Mouse (Mus musculus): ENCODE results near the gene Sh2d1a. TPM values are rescaled to one million over a fixed set of nuclear protein-coding genes. Genes with fewer than 3 reads are reported as not detected.

Sh2d1a gene
- polyA plus RNA-seq, 1 experiment from 2014 or later, result not detected

GRCm38 (mm10) chrX:42540756-42541053, 38.5 kb downstream of the Sh2d1a start:
- H3K27me3 ChIP-seq (replicated peaks), result no peaks in the 10 kb centered on the region
- H3K4me1 ChIP-seq (replicated peaks), result no peaks in the 10 kb centered on the region
- H3K27ac ChIP-seq (ENCODE audit: poor library complexity, severe bottlenecking), result no peak overlapping the region
- H3K9ac ChIP-seq, result no peak overlapping the region
- peak overlapping the region; percentile 15; the same call in 1 of the 2 replicates for H3K4me3 ChIP-seq
- H3K36me3 ChIP-seq, result no peaks in the 10 kb centered on the region
- WGBS, result 31% methylated on average over 5 of the region's 5 CpGs
- ATAC-seq (ENCODE audit: insufficient number of reproducible peaks, low FRiP score), result no peak
- no peak overlapping the region for H3K4me2 ChIP-seq
- H3K9me3 ChIP-seq (replicated peaks), result no peaks in the 10 kb centered on the region

- 74% methylated on average over 1 of the region's 1 CpGs for WGBS
- Histone ChIP-seq H3K9me3 (replicated peaks) (no peaks in the 10 kb centered on the region), H3K36me3 (no peaks in the 10 kb centered on the region), H3K27me3 (replicated peaks) (no peaks in the 10 kb centered on the region), H3K4me1 (replicated peaks) (no peaks in the 10 kb centered on the region), H3K9ac (no peak overlapping the region), H3K4me2 (no peak overlapping the region), H3K27ac (ENCODE audit: poor library complexity, severe bottlenecking) (no peak overlapping the region), H3K4me3 (no peak overlapping the region)
- no peak for ATAC-seq (ENCODE audit: insufficient number of reproducible peaks, low FRiP score)
Observed at GRCm38 (mm10) chrX:42545076-42545475, 42.8 kb downstream of the Sh2d1a start.

- Histone ChIP-seq H3K4me3 (no peak overlapping the region), H3K4me2 (no peak overlapping the region), H3K27me3 (replicated peaks) (no peaks in the 10 kb centered on the region), H3K27ac (ENCODE audit: poor library complexity, severe bottlenecking) (no peak overlapping the region), H3K4me1 (replicated peaks) (no peaks in the 10 kb centered on the region), H3K9me3 (replicated peaks) (no peaks in the 10 kb centered on the region), H3K36me3 (no peaks in the 10 kb centered on the region), H3K9ac (no peak overlapping the region)
- no peak for ATAC-seq (ENCODE audit: insufficient number of reproducible peaks, low FRiP score)
- 57% methylated on average over 4 of the region's 4 CpGs for WGBS
Observed at GRCm38 (mm10) chrX:42548513-42548912, 46.3 kb downstream of the Sh2d1a start.

GRCm38 (mm10) chrX:42557284-42557683, 55.0 kb downstream of the Sh2d1a start:
- no peaks in the 10 kb centered on the region for H3K36me3 ChIP-seq
- no peak overlapping the region for H3K27ac ChIP-seq (ENCODE audit: poor library complexity, severe bottlenecking)
- ATAC-seq (ENCODE audit: insufficient number of reproducible peaks, low FRiP score), result no peak
- 25% methylated on average over 7 of the region's 7 CpGs for WGBS
- no peaks in the 10 kb centered on the region for H3K4me1 ChIP-seq (replicated peaks)
- H3K9me3 ChIP-seq (replicated peaks), result no peaks in the 10 kb centered on the region
- H3K4me2 ChIP-seq, result no peak overlapping the region
- H3K4me3 ChIP-seq, result no peak overlapping the region
- no peak overlapping the region for H3K9ac ChIP-seq
- H3K27me3 ChIP-seq (replicated peaks), result no peaks in the 10 kb centered on the region

GRCm38 (mm10) chrX:42558683-42559082, 56.4 kb downstream of the Sh2d1a start:
- Histone ChIP-seq H3K9ac (no peak overlapping the region), H3K36me3 (no peaks in the 10 kb centered on the region), H3K4me3 (no peak overlapping the region), H3K27ac (ENCODE audit: poor library complexity, severe bottlenecking) (no peak overlapping the region), H3K4me1 (replicated peaks) (no peaks in the 10 kb centered on the region), H3K4me2 (no peak overlapping the region), H3K27me3 (replicated peaks) (no peaks in the 10 kb centered on the region), H3K9me3 (replicated peaks) (no peaks in the 10 kb centered on the region)
- 64% methylated on average over 4 of the region's 4 CpGs for WGBS
- ATAC-seq (ENCODE audit: insufficient number of reproducible peaks, low FRiP score), result no peak

Other genes starting within 250 kb of the Sh2d1a start
- gene Tex13c2, start 12.8 kb upstream of the Sh2d1a start, polyA plus RNA-seq (2016; fragmentation: Nextera tagmentation; extraction: Ambion mirVana), result not detected in 2 replicates

All from heart, embryonic 12.5 days (tissue).